Mouse (Mus musculus): Measurements from ENCODE around the gene 2810004N23Rik. TPM values are rescaled to one million over a fixed set of nuclear protein-coding genes. Genes with fewer than 3 reads are reported as not detected.

2810004N23Rik gene
- polyA plus RNA-seq, 1 experiment: 17.1 TPM

GRCm38 (mm10) chr8:124841775-124842174, 21.1 kb downstream of the 2810004N23Rik start:
- TF ChIP-seq POLR2A (IDR thresholded peaks at IDR 0.05; ENCODE audit: extremely low read depth, insufficient read depth, low read length) (no peak), CTCF (IDR thresholded peaks at IDR 0.05; ENCODE audit: extremely low read depth, insufficient read depth, low read length) (no peak)
- no peak overlapping the region for H3K27ac ChIP-seq (ENCODE audit: insufficient read depth, low read length)
- no peaks in the 10 kb centered on the region for H3K4me1 ChIP-seq (ENCODE audit: control insufficient read depth, insufficient read depth, low read length)
- no peak overlapping the region for H3K4me3 ChIP-seq (ENCODE audit: insufficient read depth, low read length)

DNA sequence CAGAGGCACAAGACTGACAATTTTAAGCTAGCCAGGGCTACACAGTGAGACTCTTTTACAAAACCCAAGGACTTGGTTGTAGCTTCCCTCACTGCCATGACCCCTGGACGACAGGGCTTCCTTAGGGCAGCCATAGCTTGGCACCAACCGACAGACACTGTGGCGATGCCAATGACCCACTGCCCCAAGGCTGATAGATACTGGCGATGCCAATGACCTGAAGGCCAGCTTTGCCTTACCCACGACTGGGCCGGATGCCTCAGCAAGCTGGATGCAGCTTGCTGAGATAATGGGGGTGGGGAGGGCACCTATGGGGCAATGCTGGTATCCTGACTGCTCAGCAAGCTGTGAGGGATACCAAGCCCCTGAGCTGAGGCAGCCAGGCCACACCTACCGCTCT, 22.0 kb downstream of the 2810004N23Rik start:
- Histone ChIP-seq H3K4me1 (ENCODE audit: control insufficient read depth, insufficient read depth, low read length) (no peaks in the 10 kb centered on the region), H3K4me3 (ENCODE audit: insufficient read depth, low read length) (no peak overlapping the region), H3K27ac (ENCODE audit: insufficient read depth, low read length) (no peak overlapping the region)
- TF ChIP-seq CTCF (IDR thresholded peaks at IDR 0.05; ENCODE audit: extremely low read depth, insufficient read depth, low read length) (no peak), POLR2A (IDR thresholded peaks at IDR 0.05; ENCODE audit: extremely low read depth, insufficient read depth, low read length) (no peak)

DNA sequence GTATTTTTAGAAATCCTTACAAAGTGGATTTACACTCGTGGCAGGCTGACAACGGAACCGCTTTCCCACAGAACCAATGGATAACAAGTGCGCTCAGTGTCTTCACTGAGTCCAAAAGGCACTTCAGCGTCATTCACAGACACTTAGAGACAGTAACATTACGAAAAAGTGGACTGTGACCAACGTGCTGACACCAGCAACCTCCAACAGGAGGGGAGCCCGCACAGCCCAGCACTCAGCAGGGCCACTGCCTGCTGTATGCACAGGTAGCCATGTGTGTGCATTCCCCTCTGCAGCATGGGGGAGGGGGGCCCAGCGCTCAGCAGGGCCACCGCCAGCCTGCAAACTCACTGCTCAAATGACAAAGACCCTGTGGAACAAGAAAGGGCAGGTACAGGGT, 23.5 kb downstream of the 2810004N23Rik start:
- Histone ChIP-seq H3K4me3 (ENCODE audit: insufficient read depth, low read length) (no peak overlapping the region), H3K4me1 (ENCODE audit: control insufficient read depth, insufficient read depth, low read length) (no peaks in the 10 kb centered on the region), H3K27ac (ENCODE audit: insufficient read depth, low read length) (no peak overlapping the region)
- TF ChIP-seq CTCF (IDR thresholded peaks at IDR 0.05; ENCODE audit: extremely low read depth, insufficient read depth, low read length): no peak
- no peak for TF ChIP-seq POLR2A (IDR thresholded peaks at IDR 0.05; ENCODE audit: extremely low read depth, insufficient read depth, low read length)

DNA sequence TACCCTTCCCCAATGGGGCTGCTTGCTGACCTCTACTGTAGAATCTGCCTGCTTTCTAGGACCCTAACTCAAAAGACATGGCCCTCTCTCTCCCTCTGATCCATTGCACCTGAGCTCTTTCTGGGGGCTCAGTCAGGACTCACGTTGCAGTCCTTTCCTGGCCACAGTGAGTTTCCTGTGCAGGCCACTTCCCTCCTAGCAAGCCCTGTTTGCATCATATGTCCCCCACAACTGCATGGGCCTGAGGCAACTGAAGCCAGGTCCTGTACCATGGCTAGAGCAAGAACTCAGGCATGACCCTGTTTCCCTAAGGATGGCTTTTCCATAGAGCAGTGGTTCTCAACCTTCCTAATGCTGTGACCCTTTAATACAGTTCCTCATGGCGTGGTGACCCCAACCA, 25.0 kb downstream of the 2810004N23Rik start:
- Histone ChIP-seq H3K27ac (ENCODE audit: insufficient read depth, low read length) (no peak overlapping the region), H3K4me3 (ENCODE audit: insufficient read depth, low read length) (no peak overlapping the region), H3K4me1 (ENCODE audit: control insufficient read depth, insufficient read depth, low read length) (no peaks in the 10 kb centered on the region)
- TF ChIP-seq POLR2A (IDR thresholded peaks at IDR 0.05; ENCODE audit: extremely low read depth, insufficient read depth, low read length): no peak
- no peak for TF ChIP-seq CTCF (IDR thresholded peaks at IDR 0.05; ENCODE audit: extremely low read depth, insufficient read depth, low read length)

- no peak overlapping the region for H3K27ac ChIP-seq (ENCODE audit: insufficient read depth, low read length)
- TF ChIP-seq CTCF (IDR thresholded peaks at IDR 0.05; ENCODE audit: extremely low read depth, insufficient read depth, low read length): no peak
- no peak for TF ChIP-seq POLR2A (IDR thresholded peaks at IDR 0.05; ENCODE audit: extremely low read depth, insufficient read depth, low read length)
- no peaks in the 10 kb centered on the region for H3K4me1 ChIP-seq (ENCODE audit: control insufficient read depth, insufficient read depth, low read length)
- H3K4me3 ChIP-seq (ENCODE audit: insufficient read depth, low read length): no peak overlapping the region
Measured at GRCm38 (mm10) chr8:124836907-124837306, 26.0 kb downstream of the 2810004N23Rik start.

GRCm38 (mm10) chr8:124836273-124836672, 26.6 kb downstream of the 2810004N23Rik start:
- H3K27ac ChIP-seq (ENCODE audit: insufficient read depth, low read length): no peak overlapping the region
- no peaks in the 10 kb centered on the region for H3K4me1 ChIP-seq (ENCODE audit: control insufficient read depth, insufficient read depth, low read length)
- no peak for TF ChIP-seq POLR2A (IDR thresholded peaks at IDR 0.05; ENCODE audit: extremely low read depth, insufficient read depth, low read length)
- TF ChIP-seq CTCF (IDR thresholded peaks at IDR 0.05; ENCODE audit: extremely low read depth, insufficient read depth, low read length): no peak
- H3K4me3 ChIP-seq (ENCODE audit: insufficient read depth, low read length): no peak overlapping the region

DNA sequence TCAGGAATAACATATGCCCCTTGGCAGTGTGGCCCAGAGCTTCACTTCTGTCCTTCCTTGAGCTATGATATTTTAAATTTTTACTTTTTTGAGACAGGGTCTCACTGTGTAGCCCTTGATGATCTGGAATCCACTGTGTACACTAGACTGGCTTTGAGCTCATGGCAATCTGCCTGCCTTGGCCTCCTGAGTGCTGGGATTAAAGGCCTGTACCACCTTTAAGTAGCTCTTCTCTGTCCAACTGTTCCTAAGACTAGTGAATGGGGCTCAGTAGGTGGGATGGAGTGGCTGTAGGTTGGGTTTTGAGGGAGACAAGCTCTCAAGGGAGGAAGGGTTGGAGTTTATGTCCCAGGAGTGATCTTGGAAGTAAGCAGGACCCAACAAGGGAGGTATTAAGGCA, 27.1 kb downstream of the 2810004N23Rik start:
- Histone ChIP-seq H3K4me3 (ENCODE audit: insufficient read depth, low read length) (no peak overlapping the region), H3K4me1 (ENCODE audit: control insufficient read depth, insufficient read depth, low read length) (no peaks in the 10 kb centered on the region), H3K27ac (ENCODE audit: insufficient read depth, low read length) (no peak overlapping the region)
- TF ChIP-seq POLR2A (IDR thresholded peaks at IDR 0.05; ENCODE audit: extremely low read depth, insufficient read depth, low read length) (no peak), CTCF (IDR thresholded peaks at IDR 0.05; ENCODE audit: extremely low read depth, insufficient read depth, low read length) (no peak)

- no peak for TF ChIP-seq CTCF (IDR thresholded peaks at IDR 0.05; ENCODE audit: extremely low read depth, insufficient read depth, low read length)
- no peak for TF ChIP-seq POLR2A (IDR thresholded peaks at IDR 0.05; ENCODE audit: extremely low read depth, insufficient read depth, low read length)
- H3K27ac ChIP-seq (ENCODE audit: insufficient read depth, low read length): no peak overlapping the region
- H3K4me3 ChIP-seq (ENCODE audit: insufficient read depth, low read length): no peak overlapping the region
- H3K4me1 ChIP-seq (ENCODE audit: control insufficient read depth, insufficient read depth, low read length): no peaks in the 10 kb centered on the region
Measured at GRCm38 (mm10) chr8:124833430-124834205, 29.3 kb downstream of the 2810004N23Rik start.

DNA sequence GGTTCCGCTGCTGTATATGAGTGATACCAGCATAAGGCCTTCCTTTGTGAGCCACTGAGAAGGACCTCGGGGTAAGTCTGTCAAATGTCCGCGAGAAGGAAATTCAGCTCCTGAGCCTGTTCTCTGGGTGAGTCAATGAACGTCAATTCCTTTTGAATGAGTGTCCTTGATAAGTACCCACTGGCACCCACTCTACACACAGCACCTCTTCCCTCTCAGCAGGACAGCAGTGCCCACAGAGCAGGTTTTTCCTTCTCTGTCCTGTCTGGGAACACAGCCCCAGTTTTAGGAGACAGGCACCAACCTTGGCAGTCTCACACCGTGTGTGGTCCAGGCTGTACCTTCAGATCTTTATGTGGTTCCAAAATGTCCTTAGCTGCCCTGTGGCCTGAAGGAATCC, 31.0 kb downstream of the 2810004N23Rik start:
- H3K27ac ChIP-seq (ENCODE audit: insufficient read depth, low read length): no peak overlapping the region
- H3K4me1 ChIP-seq (ENCODE audit: control insufficient read depth, insufficient read depth, low read length): no peaks in the 10 kb centered on the region
- TF ChIP-seq POLR2A (IDR thresholded peaks at IDR 0.05; ENCODE audit: extremely low read depth, insufficient read depth, low read length) (no peak), CTCF (IDR thresholded peaks at IDR 0.05; ENCODE audit: extremely low read depth, insufficient read depth, low read length) (no peak)
- no peak overlapping the region for H3K4me3 ChIP-seq (ENCODE audit: insufficient read depth, low read length)

- TF ChIP-seq POLR2A (IDR thresholded peaks at IDR 0.05; ENCODE audit: extremely low read depth, insufficient read depth, low read length) (no peak), CTCF (IDR thresholded peaks at IDR 0.05; ENCODE audit: extremely low read depth, insufficient read depth, low read length) (no peak)
- no peaks in the 10 kb centered on the region for H3K4me1 ChIP-seq (ENCODE audit: control insufficient read depth, insufficient read depth, low read length)
- no peak overlapping the region for H3K4me3 ChIP-seq (ENCODE audit: insufficient read depth, low read length)
- no peak overlapping the region for H3K27ac ChIP-seq (ENCODE audit: insufficient read depth, low read length)
Measured at GRCm38 (mm10) chr8:124831531-124831930, 31.4 kb downstream of the 2810004N23Rik start.

Measured in cortical plate, adult 2 months (tissue).